Mouse (Mus musculus): ENCODE results near the gene Disp1. TPM values are rescaled to one million over a fixed set of nuclear protein-coding genes. Genes with fewer than 3 reads are reported as not detected.

Gene Disp1
- 3.8 and 5.2 TPM in 2 replicates for polyA plus RNA-seq (2012; rRNA removed)

GRCm38 (mm10) chr1:183220796-183221718, at the start of gene Disp1:
Gene Disp1 (minus strand): TSS chr1:183221522.
- DNase-seq, result peak; percentile 56 to 58
- H3K27ac ChIP-seq (ENCODE audit: insufficient read depth, low read length), result no peak within 1 kb of the TSS
- WGBS, result 6% methylated on average over 56 of the region's 56 CpGs
- peak within 1 kb of the TSS; percentile 46 for H3K4me3 ChIP-seq (replicated peaks; ENCODE audit: insufficient read depth, low read depth, low read length)
- H3K4me1 ChIP-seq (ENCODE audit: control insufficient read depth, insufficient read depth, low read length), result no peaks in the 10 kb centered on the region
- TF ChIP-seq POLR2A (IDR thresholded peaks at IDR 0.05; ENCODE audit: borderline replicate concordance, insufficient read depth, low read length) (no peak), CTCF (IDR thresholded peaks at IDR 0.05; ENCODE audit: borderline replicate concordance, insufficient read depth, low read depth, low read length) (no peak)
- H3K27me3 ChIP-seq (ENCODE audit: control insufficient read depth, insufficient read depth, low read length), result no peaks in the 10 kb centered on the region

- Histone ChIP-seq H3K4me1 (ENCODE audit: control insufficient read depth, insufficient read depth, low read length) (no peaks in the 10 kb centered on the region), H3K27me3 (ENCODE audit: control insufficient read depth, insufficient read depth, low read length) (no peaks in the 10 kb centered on the region), H3K4me3 (replicated peaks; ENCODE audit: insufficient read depth, low read depth, low read length) (no peak overlapping the region), H3K27ac (ENCODE audit: insufficient read depth, low read length) (no peak overlapping the region)
- TF ChIP-seq CTCF (IDR thresholded peaks at IDR 0.05; ENCODE audit: borderline replicate concordance, insufficient read depth, low read depth, low read length) (no peak), POLR2A (IDR thresholded peaks at IDR 0.05; ENCODE audit: borderline replicate concordance, insufficient read depth, low read length) (no peak)
- DNase-seq, result no peak
- 71% methylated on average over 6 of the region's 6 CpGs for WGBS
These were observed 46.3 kb upstream of the Disp1 start for GRCm38 (mm10) chr1:183267666-183268065.

- H3K4me3 ChIP-seq (replicated peaks; ENCODE audit: insufficient read depth, low read depth, low read length), result no peak overlapping the region
- TF ChIP-seq CTCF (IDR thresholded peaks at IDR 0.05; ENCODE audit: borderline replicate concordance, insufficient read depth, low read depth, low read length) (no peak), POLR2A (IDR thresholded peaks at IDR 0.05; ENCODE audit: borderline replicate concordance, insufficient read depth, low read length) (no peak)
These were observed 44.7 kb upstream of the Disp1 start for GRCm38 (mm10) chr1:183265921-183266467.

GRCm38 (mm10) chr1:183264145-183265008, 43.1 kb upstream of the Disp1 start:
- Histone ChIP-seq H3K27ac (ENCODE audit: insufficient read depth, low read length) (no peak overlapping the region), H3K4me1 (ENCODE audit: control insufficient read depth, insufficient read depth, low read length) (no peaks in the 10 kb centered on the region), H3K27me3 (ENCODE audit: control insufficient read depth, insufficient read depth, low read length) (no peaks in the 10 kb centered on the region), H3K4me3 (replicated peaks; ENCODE audit: insufficient read depth, low read depth, low read length) (no peak overlapping the region)
- no peak for DNase-seq
- 81% methylated on average over 13 of the region's 13 CpGs for WGBS
- no peak for TF ChIP-seq POLR2A (IDR thresholded peaks at IDR 0.05; ENCODE audit: borderline replicate concordance, insufficient read depth, low read length)
- TF ChIP-seq CTCF (IDR thresholded peaks at IDR 0.05; ENCODE audit: borderline replicate concordance, insufficient read depth, low read depth, low read length), result no peak

More at GRCm38 (mm10) chr1:183265921-183266467, 44.7 kb upstream of the Disp1 start:
- 75% methylated on average over 14 of the region's 14 CpGs for WGBS
- H3K27ac ChIP-seq (ENCODE audit: insufficient read depth, low read length), result no peak overlapping the region
- H3K4me1 ChIP-seq (ENCODE audit: control insufficient read depth, insufficient read depth, low read length), result no peaks in the 10 kb centered on the region
- no peak for DNase-seq
- H3K27me3 ChIP-seq (ENCODE audit: control insufficient read depth, insufficient read depth, low read length), result no peaks in the 10 kb centered on the region

GRCm38 (mm10) chr1:183252574-183252973, 31.3 kb upstream of the Disp1 start:
- no peaks in the 10 kb centered on the region for H3K4me1 ChIP-seq (ENCODE audit: control insufficient read depth, insufficient read depth, low read length)
- TF ChIP-seq POLR2A (IDR thresholded peaks at IDR 0.05; ENCODE audit: borderline replicate concordance, insufficient read depth, low read length) (no peak), CTCF (IDR thresholded peaks at IDR 0.05; ENCODE audit: borderline replicate concordance, insufficient read depth, low read depth, low read length) (no peak)
- no peak overlapping the region for H3K27ac ChIP-seq (ENCODE audit: insufficient read depth, low read length)
- H3K4me3 ChIP-seq (replicated peaks; ENCODE audit: insufficient read depth, low read depth, low read length), result no peak overlapping the region
- DNase-seq, result no peak
- WGBS, result 68% methylated on average over 10 of the region's 10 CpGs
- H3K27me3 ChIP-seq (ENCODE audit: control insufficient read depth, insufficient read depth, low read length), result no peaks in the 10 kb centered on the region

GRCm38 (mm10) chr1:183251818-183252217, 30.5 kb upstream of the Disp1 start:
- WGBS, result 73% methylated on average over 2 of the region's 2 CpGs
- Histone ChIP-seq H3K27ac (ENCODE audit: insufficient read depth, low read length) (no peak overlapping the region), H3K4me3 (replicated peaks; ENCODE audit: insufficient read depth, low read depth, low read length) (no peak overlapping the region), H3K27me3 (ENCODE audit: control insufficient read depth, insufficient read depth, low read length) (no peaks in the 10 kb centered on the region), H3K4me1 (ENCODE audit: control insufficient read depth, insufficient read depth, low read length) (no peaks in the 10 kb centered on the region)
- TF ChIP-seq CTCF (IDR thresholded peaks at IDR 0.05; ENCODE audit: borderline replicate concordance, insufficient read depth, low read depth, low read length) (no peak), POLR2A (IDR thresholded peaks at IDR 0.05; ENCODE audit: borderline replicate concordance, insufficient read depth, low read length) (no peak)
- DNase-seq, result no peak

GRCm38 (mm10) chr1:183250612-183251011, 29.3 kb upstream of the Disp1 start:
- WGBS, result 75% methylated on average over 4 of the region's 4 CpGs
- Histone ChIP-seq H3K27ac (ENCODE audit: insufficient read depth, low read length) (no peak overlapping the region), H3K27me3 (ENCODE audit: control insufficient read depth, insufficient read depth, low read length) (no peaks in the 10 kb centered on the region), H3K4me3 (replicated peaks; ENCODE audit: insufficient read depth, low read depth, low read length) (no peak overlapping the region), H3K4me1 (ENCODE audit: control insufficient read depth, insufficient read depth, low read length) (no peaks in the 10 kb centered on the region)
- TF ChIP-seq CTCF (IDR thresholded peaks at IDR 0.05; ENCODE audit: borderline replicate concordance, insufficient read depth, low read depth, low read length) (no peak), POLR2A (IDR thresholded peaks at IDR 0.05; ENCODE audit: borderline replicate concordance, insufficient read depth, low read length) (no peak)
- no peak for DNase-seq
